Mouse (Mus musculus): Measurements from ENCODE around the gene Elobl. TPM values are rescaled to one million over a fixed set of nuclear protein-coding genes. Genes with fewer than 3 reads are reported as not detected.
A peak's percentile ranks its signal among the peaks of the same experiment; 100 is the strongest.

Gene Elobl
- total RNA-seq, 2 experiments from 2014 or later: not detected

DNA sequence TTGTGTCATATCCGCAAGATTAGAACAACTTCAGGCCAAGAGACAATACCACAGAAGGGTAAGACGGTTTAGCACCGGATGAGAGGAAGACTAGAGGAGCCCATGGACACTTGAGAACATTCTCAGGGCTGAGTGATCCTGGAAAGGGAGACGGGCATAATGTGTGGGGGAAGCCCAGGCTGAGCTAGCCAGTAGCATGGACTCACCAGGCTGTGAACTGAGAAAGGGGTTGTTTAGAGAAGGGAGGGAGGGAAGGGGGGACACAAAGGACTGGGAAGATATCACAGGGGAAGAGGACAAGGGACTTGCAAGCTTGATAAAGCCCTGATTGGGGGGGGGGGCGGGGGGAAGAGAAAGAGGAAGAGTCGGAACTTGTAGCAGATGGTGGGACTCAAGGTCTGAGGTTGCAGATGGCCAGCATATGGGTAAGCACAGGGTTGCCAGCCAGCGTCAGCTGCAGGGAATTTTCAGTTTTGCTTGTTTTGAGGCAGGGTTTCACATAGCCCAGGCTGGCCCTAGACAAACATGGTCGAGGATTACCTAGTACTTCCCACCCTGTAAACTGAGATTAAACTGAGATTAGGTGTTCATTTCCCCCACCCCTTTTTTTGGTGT lies 20.7 kb downstream of the Elobl start:
- H3K4me3 ChIP-seq: no peak overlapping the region
- H3K27ac ChIP-seq: no peak overlapping the region
- no peak for DNase-seq (ENCODE audit: low spot score in 2 of 2)
- TF ChIP-seq CTCF (conservative IDR thresholded peaks at IDR 0.05): no peak

GRCm38 (mm10) chr11:88941489-88941888 lies 25.2 kb downstream of the Elobl start:
- no peak overlapping the region for H3K4me3 ChIP-seq
- TF ChIP-seq CTCF (conservative IDR thresholded peaks at IDR 0.05): no peak

GRCm38 (mm10) chr11:88939634-88940033 lies 27.1 kb downstream of the Elobl start:
- DNase-seq (ENCODE audit: low spot score in 2 of 2): peak in 1 of 2 experiments; percentile 16
- no peak overlapping the region for H3K4me3 ChIP-seq
- no peak overlapping the region for H3K27ac ChIP-seq
- no peak for TF ChIP-seq CTCF (conservative IDR thresholded peaks at IDR 0.05)

More at GRCm38 (mm10) chr11:88941489-88941888, 25.2 kb downstream of the Elobl start:
- H3K27ac ChIP-seq: no peak overlapping the region
- DNase-seq (ENCODE audit: low spot score in 2 of 2): no peak

GRCm38 (mm10) chr11:88938770-88939169 lies 28.0 kb downstream of the Elobl start:
- Histone ChIP-seq H3K4me3 (no peak overlapping the region), H3K27ac (no peak overlapping the region)
- no peak for DNase-seq (ENCODE audit: low spot score in 2 of 2)
- TF ChIP-seq CTCF (conservative IDR thresholded peaks at IDR 0.05): peak; percentile 65

GRCm38 (mm10) chr11:88937886-88938285 lies 28.8 kb downstream of the Elobl start:
- no peak for DNase-seq (ENCODE audit: low spot score in 2 of 2)
- TF ChIP-seq CTCF (conservative IDR thresholded peaks at IDR 0.05): no peak
- Histone ChIP-seq H3K4me3 (no peak overlapping the region), H3K27ac (no peak overlapping the region)

GRCm38 (mm10) chr11:88934089-88935000 lies 32.4 kb downstream of the Elobl start:
- Histone ChIP-seq H3K27ac (no peak overlapping the region), H3K4me3 (no peak overlapping the region)
- TF ChIP-seq CTCF (conservative IDR thresholded peaks at IDR 0.05): no peak
- DNase-seq (ENCODE audit: low spot score in 2 of 2): peak in 1 of 2 experiments; percentile 17

- Histone ChIP-seq H3K4me3 (no peak overlapping the region), H3K27ac (no peak overlapping the region)
- no peak for TF ChIP-seq CTCF (conservative IDR thresholded peaks at IDR 0.05)
- DNase-seq (ENCODE audit: low spot score in 2 of 2): no peak
These were observed 33.7 kb downstream of the Elobl start for GRCm38 (mm10) chr11:88933030-88933429.

DNA sequence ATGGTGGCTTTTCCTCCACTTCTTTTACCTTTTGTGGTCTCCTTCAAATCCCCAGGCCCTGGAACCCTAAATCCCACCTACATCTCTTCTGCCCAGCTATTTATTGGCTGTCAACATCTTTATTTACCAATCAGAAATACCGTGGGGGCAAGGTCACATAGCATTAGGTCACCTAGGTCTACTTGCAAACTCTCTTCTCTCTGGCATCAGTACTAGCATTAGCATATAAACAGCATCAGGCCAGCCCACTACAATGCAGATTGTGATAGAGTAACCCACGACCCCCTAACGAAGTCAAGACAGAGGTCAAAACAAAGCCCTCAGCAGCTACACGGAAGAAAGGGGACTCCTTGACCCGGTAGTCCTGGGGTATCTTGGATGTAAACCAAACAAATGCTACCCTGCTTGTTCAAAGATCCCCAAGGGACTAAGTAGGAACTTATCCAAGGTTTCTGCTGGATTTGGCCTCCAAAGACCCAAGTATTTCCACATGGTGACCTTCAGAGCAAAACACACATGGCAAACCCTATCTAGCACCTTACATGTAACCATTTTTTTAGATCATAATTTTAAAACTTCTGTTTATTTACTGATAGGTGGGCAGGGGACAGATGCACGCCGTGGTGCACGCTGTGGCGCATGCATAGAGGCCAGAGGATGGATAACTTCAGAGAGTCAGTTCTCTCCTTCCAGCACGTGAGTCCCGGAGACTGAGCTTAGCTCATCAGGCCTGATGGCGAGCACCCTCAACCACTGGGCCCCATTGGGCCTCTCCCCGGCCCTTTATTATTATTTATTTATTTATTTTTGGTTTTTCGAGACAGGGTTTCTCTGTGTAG lies 34.8 kb downstream of the Elobl start:
- no peak for DNase-seq (ENCODE audit: low spot score in 2 of 2)
- TF ChIP-seq CTCF (conservative IDR thresholded peaks at IDR 0.05): no peak
- H3K4me3 ChIP-seq: no peak overlapping the region
- no peak overlapping the region for H3K27ac ChIP-seq

DNA sequence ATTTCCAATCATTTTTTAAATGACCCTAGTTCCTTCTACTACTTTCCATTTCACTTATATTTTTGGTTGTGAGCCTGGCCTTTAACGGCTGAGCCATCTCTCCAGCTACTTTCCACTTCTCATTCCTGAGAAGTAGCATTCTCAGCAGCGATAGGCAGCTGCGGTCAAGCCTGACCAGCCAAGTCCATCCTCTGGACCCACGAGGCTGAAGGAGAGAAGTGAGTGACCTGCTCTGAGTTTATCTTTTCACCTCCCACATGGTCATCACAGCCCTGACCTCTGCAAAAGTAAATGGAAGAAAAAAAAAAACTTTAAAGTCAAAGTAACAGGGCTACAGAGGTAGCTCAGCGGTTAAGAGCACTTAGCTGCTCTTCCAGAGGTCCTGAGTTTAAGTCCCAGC lies 40.2 kb downstream of the Elobl start:
- no peak for DNase-seq (ENCODE audit: low spot score in 2 of 2)
- no peak overlapping the region for H3K4me3 ChIP-seq
- no peak for TF ChIP-seq CTCF (conservative IDR thresholded peaks at IDR 0.05)
- no peak overlapping the region for H3K27ac ChIP-seq

Other genes starting within 250 kb of the Elobl start
- 100 to 1,000 TPM; 103 to 114 TPM for gene Msi2, start 248.4 kb downstream of the Elobl start, total RNA-seq (2021)
- 10 to 100 TPM; 38.9 to 40.3 TPM for gene Akap1, start 102.3 kb downstream of the Elobl start, total RNA-seq (2021)
- 10 to 100 TPM; 13.2 to 13.9 TPM for gene Scpep1, start 11.5 kb downstream of the Elobl start, total RNA-seq (2021)
- gene Coil, start 3.3 kb upstream of the Elobl start, total RNA-seq (2021): 10 to 100 TPM; 20.9 to 21.7 TPM
- gene Trim25, start 32.4 kb upstream of the Elobl start, total RNA-seq (2021): 1 to 10 TPM; 4.8 to 4.9 TPM
- 10 to 100 TPM; 49.5 to 49.7 TPM for gene Dgke, start 99.9 kb upstream of the Elobl start, total RNA-seq (2021)
- not detected for gene Gm525, start 106.9 kb upstream of the Elobl start, total RNA-seq (2021)